Mouse (Mus musculus) left cerebral cortex, postnatal 14 days (tissue): ENCODE results near the gene Surf2. TPM values are rescaled to one million over a fixed set of nuclear protein-coding genes. Genes with fewer than 3 reads are reported as not detected.

ENCODE experiments used
- DNase-seq, 2 experiments: peaks; one replicate each; pipeline ENCODE4 v3.0.0; 2021 to 2022; ENCODE audit warnings: low spot score in 2 of 2, mixed read lengths in 1 of 2
- intact Hi-C: fragments of 180-260 bp; cut with DNase I; formaldehyde crosslinking; loops from one replicate; pipeline ENCODE4 v1.15.1; 2025
- total RNA-seq, 2 experiments: library from RNA; stranded (reverse); gene quantifications; 2 replicates each; pipeline ENCODE4 v1.2.3; 2021

Gene Surf2
- total RNA-seq, 2 experiments from 2014 or later = 30.8 to 38.9 TPM

DNA sequence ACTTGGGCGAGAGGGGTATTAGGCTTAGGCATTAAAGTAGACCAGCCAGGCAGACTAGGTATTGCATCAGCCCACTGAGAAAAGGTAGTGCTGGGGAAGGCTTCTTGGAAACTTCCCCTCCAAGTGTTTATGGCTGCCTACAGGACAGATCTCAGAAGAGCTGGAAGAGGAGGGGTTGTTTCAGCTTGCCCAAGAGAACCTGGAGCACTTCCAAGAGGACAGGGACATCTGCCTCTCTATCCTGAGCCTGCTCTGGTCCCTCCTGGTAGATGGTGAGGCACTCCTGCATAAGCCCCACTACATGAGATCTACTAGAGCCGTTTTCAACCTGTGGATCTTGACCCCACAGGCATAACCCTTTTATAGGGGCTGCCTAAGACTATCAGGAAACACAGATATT, 34.2 kb downstream of the Surf2 start:
- no peak for DNase-seq
- intact Hi-C loops = no loop called here

DNA sequence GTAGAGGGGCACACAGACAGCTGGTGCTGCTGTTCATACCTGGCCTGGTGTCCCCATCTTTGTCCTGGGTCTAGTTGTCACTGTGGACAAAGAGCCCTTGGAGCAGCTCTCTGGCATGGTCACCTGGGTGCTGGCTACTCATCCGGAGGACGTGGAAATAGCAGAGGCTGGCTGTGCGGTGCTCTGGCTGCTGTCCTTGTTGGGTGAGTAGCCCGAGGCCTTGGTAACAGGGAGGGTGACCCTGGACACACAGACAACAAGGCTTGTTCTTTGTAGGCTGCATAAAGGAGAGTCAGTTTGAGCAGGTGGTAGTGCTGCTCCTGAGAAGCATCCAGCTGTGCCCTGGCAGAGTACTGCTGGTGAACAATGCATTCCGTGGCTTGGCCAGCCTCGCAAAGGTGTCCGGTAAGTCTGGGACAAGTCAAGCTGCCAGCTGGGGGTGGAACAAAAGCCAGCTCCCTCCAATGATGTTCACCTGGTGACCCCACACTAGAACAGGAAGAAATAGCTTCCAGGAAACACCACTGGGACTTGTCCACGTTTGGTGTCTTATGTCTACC, 35.3 kb downstream of the Surf2 start:
- intact Hi-C loops = no loop called here
- DNase-seq = no peak

DNA sequence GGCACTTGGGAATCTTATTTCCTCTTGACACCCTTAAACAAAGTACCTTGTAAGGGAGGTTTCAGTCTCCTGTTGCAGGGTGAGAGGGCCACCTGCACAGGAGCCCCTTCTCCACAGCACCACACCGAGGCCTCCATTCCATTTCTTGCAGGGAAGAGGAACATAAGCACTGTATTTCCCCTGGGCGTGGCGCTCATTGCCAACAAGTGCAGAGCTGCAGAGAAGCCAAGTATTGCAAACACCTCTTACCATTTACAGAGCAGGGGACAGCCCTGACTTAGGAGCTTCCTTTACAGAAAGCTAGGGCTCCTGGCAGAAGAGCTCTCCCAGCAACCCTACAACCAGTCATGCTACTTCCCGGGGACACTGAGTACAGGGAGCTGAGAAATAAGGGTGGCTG, 36.0 kb downstream of the Surf2 start:
- intact Hi-C loops = no loop called here

DNA sequence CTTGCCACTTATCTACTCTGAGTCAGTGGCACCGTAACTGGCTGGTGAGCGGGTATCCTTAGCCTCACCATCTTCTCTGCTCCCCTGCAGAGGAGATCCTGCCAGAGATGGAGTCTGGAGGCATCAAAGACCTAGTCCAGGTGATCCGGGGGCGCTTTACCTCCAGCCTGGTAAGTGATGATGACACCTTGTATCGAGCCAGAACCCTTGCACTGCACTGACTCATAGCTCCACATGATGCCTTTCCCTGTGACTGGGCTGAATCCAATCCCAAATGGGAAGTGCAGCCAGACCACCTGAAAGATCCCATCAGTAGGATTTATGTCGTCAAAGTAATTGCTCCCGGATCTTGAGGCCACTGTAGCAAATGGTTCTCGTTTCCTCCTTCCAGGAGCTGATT, 36.7 kb downstream of the Surf2 start:
- intact Hi-C loops = no loop called here
- no peak for DNase-seq

More for the DNA sequence above, 36.0 kb downstream of the Surf2 start:
- no peak for DNase-seq

DNA sequence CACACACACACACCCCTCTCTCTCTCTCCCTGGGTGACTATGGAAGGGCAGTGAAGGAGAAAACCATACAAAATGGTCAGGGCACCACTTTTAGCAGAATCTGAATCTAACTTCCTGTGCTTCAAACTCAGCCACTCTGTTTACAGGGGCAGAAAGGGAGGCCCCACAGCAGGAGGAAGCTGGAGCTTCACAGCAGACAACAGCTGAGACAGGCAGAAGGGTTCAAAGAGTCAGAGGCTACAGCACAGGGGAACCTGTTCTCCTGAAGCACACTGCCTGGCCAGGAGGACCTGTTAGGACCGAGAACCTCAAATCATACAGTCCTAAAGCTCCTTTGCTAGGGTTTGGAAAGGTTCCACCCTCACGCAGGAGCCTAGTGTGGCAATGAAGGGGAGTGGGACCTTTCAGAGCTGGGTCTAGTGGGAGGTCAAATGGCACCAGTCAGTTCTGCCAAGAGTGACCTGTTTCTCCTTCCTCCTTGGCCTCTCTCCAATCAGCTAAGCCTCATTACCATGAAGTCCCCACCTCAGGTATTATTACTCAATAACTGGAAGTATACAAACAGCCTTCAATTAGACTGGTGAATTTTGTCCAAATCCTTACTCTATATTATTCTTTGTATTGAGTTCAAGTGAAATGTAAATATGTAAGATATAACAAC, 38.7 kb downstream of the Surf2 start:
- intact Hi-C loops = no loop called here
- no peak for DNase-seq

DNA sequence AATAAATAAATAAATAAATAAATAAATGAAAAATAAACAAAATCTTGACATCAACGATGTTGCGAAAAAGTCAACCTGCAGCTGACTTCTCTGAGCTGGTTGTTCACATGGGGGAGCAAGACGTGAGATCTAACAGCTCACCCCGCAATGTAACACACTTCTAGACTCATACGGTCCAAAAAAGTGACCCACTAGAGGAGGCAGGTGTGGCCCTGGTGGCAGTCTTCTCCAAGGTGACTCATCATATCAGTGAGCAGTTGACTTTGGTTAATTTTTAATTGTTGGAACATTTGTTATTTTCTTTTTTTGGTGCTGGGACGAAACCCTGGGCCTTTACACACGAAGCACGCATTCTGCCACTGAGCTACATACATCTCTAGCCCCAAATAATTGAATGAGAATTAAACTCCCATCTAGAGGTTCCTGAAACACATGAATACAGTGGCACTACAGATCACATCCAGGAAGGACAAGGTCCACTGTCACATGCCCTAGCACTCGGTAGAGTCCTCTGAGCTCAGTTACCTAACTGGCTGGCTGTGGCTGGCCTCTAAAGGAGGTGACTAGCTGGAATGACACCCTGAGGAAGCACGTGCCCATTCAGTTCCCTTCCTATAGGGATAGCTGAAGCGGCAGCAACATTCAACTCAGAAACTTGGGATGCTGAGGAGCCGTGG, 40.8 kb downstream of the Surf2 start:
- intact Hi-C loops = no loop called here
- no peak for DNase-seq

DNA sequence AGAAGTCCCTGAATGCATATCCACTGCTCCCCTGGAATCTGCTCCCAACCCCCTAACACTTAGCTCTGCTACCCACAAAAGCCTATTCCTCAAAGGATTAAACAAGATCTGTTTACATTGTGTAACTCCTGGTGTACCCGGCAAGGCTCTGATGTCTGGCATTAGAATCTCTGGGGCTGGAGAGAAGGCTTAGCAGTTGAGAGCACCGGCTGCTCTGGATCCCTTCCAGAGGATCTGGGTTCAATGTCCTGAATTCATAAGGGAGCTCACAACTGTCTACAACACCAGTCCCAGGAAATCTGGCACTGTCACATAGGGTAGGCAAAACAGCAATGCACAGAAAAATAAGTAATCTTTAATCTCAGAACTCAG, 41.3 kb downstream of the Surf2 start:
- DNase-seq = no peak
- intact Hi-C loops = no loop called here

DNA sequence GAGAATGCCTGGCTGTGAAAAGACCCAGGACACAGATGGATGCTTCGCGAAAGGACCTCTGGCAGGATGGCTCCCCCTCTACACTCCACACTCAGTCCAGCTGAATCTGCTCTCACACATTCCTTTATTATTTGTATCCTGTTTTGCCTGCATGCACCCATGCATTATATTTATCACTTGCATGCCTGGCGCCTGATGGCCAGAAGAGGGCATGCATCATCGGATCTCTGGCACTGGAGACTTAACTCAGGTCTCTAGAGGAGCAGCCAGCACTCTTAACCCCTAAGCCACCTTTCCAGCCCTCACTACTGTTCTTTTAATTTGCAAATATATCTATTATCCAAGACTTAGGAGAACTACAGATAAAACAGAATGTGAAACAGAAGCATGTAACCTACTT, 44.6 kb downstream of the Surf2 start:
- intact Hi-C loops = loop anchor here (5.0 kb wide), 1 partner anchor 43 kb away; the partner anchor contains the start of genes Surf1 and Surf2
- peak in 1 of 2 experiments; percentile 28 for DNase-seq

DNA sequence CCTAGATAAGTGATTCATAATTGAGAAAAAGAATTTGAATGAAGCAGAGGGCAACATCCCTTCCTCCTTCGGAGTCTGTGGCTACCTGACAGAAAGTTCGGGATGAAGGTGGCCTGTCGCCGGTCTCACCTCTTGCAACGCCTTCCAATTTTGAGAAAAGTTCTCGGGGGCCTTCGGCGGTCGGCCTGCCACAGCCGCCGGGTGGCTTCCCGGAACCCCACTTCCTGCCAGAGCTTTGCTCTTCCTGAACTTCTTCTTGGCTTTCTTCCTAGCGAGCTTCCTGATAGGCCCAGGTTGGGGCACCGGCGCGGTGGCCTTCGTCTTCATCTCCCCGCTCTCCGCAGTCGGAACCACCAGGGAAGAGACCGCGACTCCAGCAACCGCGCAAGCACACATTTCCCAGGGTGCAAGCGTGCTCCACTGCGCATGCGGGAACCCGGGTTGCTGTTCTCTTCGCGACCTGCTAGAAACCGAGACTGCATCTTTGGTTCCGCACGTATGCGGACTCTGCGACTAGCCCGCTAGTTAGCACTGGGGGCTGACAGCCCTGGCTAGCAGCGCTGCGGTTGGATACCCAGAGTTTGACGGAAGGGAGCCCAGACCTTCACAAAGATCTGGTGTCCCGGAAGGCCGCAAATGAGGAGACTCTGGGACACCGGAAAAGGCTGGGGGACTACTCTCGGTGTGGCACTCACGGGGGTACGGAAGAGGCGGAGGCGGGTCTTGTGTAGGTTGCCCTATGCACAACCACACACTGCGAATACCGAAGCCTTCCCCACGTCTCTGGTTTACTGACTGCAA, 48.0 kb downstream of the Surf2 start, which contains the start of gene Rexo4:
Gene Rexo4, minus strand, starts transcription at position 464 of the 801 bp plus-strand sequence.
- intact Hi-C loops = loop anchor here (1.0 to 5.0 kb wide), 2 partner anchors 45 to 47 kb away; partner anchors contain the start of genes Cacfd1, Surf1 and Surf2

DNA sequence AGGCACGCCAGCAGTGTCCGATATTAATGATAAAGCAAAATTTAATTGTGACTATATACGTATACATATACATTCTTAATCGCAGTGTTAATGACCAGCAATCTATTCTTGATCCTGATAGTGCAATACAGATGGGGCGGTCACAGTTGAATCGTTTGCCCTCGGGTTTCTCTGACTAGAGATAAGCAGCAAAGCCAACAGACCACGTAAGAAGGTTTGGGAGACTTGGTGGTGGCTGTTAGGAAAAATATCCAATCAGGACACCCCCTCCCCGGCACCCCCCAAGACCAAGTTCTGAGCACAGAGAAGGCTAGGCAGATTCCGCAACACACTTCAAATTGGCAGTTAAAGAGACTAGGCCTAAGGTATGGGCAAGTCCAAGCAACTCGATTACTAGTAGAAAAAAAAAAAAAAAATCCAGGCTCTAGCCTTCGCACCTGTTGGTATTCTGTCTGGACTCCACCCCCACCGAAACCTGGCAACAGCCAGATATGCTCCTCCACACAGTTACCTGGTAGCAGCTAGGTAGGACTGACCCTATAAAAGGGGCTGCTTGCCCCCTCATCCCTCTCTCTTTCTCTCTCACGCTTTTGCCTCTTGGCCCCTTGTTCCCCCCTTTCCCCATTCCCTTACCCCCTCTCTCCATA, 48.7 kb downstream of the Surf2 start:
- intact Hi-C loops = loop anchor here (1.0 to 5.0 kb wide), 2 partner anchors 44 to 48 kb away; partner anchors contain the start of genes Cacfd1, Surf1 and Surf2
- DNase-seq = no peak

More for the DNA sequence above, 48.0 kb downstream of the Surf2 start, which contains the start of gene Rexo4:
- peak; percentile 96 for DNase-seq

DNA sequence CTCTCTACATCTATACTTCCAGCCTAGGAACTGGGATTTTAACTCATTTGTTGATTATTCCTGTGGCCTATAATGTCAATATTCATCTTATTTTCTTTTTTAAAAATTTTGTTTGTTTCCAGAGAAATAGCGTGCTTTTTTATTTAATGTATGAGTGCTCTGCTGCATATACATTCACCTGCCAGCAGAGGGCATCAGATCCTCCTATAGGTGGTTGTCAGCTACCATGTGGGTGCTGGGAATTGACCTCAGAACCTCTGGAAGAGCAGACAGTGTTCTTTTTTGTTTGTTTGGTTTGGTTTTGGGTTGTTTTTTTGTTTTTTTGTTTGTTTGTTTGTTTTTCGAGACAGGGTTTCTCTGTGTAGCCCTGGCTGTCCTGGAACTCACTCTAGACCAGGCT, 51.1 kb downstream of the Surf2 start:
- intact Hi-C loops = no loop called here
- no peak for DNase-seq

Other genes with a start within 250 kb of the Surf2 start
- not detected for gene Lcn4, start 245.1 kb upstream of the Surf2 start, total RNA-seq
- not detected for gene Abo, start 51.4 kb upstream of the Surf2 start, total RNA-seq
- 10 to 100 TPM; 26.4 to 27.5 TPM for gene Surf6, start 13.5 kb upstream of the Surf2 start, total RNA-seq
- gene Med22, start 5.7 kb upstream of the Surf2 start, total RNA-seq = 10 to 100 TPM; 45.2 to 46.5 TPM
- gene Rpl7a, start 5.6 kb upstream of the Surf2 start, total RNA-seq = 100 to 1,000 TPM; 255 to 280 TPM
- 10 to 100 TPM; 82.5 to 87.3 TPM for gene Surf1, start 163 bp downstream of the Surf2 start, total RNA-seq
- gene Surf4, start 17.6 kb downstream of the Surf2 start, total RNA-seq = 10 to 100 TPM; 59.8 to 60.8 TPM
- gene Stkld1, start 17.7 kb downstream of the Surf2 start, total RNA-seq = under 1 TPM; 0.15 TPM
- gene Rexo4, start 48.0 kb downstream of the Surf2 start, total RNA-seq = 10 to 100 TPM; 49.8 to 58.4 TPM
- gene Adamts13, start 57.0 kb downstream of the Surf2 start, total RNA-seq = 1 to 10 TPM; 2.0 to 2.7 TPM
- gene Cacfd1, start 93.6 kb downstream of the Surf2 start, total RNA-seq = 10 to 100 TPM; 50.4 to 51.0 TPM
- 10 to 100 TPM; 44.8 to 49.1 TPM for gene Slc2a6, start 111.6 kb downstream of the Surf2 start, total RNA-seq
- 1 to 10 TPM in 1 of 2 experiments, under 1 TPM in 1; 0.92 to 1.1 TPM for gene Mymk, start 155.8 kb downstream of the Surf2 start, total RNA-seq
- 10 to 100 TPM; 27.4 to 29.3 TPM for gene Adamtsl2, start 163.0 kb downstream of the Surf2 start, total RNA-seq
- gene Fam163b, start 226.1 kb downstream of the Surf2 start, total RNA-seq = 100 to 1,000 TPM; 142 to 143 TPM
- gene Dbh, start 248.9 kb downstream of the Surf2 start, total RNA-seq = 1 to 10 TPM; 1.3 to 1.8 TPM